Comparison of ENCODE assay signal across 33 mouse cellular contexts in the genomic region with DNA sequence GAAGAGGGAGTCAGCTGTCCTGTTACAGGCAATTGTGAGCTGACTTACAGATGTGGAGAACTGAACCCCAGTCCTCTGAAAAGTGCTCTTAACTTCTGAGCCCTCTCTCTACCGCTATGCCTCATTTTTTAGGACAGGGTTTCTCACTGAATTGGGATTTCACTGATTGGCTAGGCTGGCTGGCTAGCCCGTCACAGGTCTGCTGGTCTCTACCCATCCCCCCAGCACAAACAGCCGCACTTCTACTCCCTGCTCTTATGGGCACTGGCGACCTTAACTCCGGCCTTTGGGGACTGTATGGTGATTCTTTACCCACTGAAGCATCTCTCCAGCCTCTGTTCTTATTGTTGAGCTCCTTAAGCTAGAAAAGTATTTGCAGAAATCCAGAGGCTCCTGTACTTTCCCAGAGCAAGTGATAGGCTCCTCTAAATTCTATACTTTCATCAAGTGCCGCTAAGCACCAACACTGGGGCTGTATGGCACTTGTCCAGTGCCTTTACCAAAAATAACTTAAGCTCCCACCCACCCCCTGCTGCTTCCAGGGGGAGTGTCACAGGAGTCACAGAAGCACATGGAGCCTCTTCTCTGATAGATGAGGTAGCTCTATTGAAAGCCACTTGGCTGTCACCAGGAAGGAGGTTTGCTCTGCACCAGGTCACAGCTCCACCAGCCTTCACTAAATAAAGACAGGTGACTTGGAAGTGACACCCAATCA. TPM values are rescaled to one million over a fixed set of nuclear protein-coding genes. Genes with fewer than 3 reads are reported as not detected.
DNase-seq lines count a peak whose midpoint lies in the region; ATAC-seq lines count a peak whose summit lies in the region.
"Had no signal": no experiment of that assay in that cellular context is flagged by ENCODE, and none has a peak within 500 bp of the region (broad histone marks: within the 10 kb centered on the region; RNA-seq: fewer than 3 reads in every experiment).

No protein-coding gene starts in this region.

- H3K27me3 ChIP-seq in liver, embryonic 11.5 days (replicated peaks; ENCODE audit: control insufficient read depth, insufficient read depth, low read length), result peaks cover 13% of the 10 kb centered on the region
- peaks cover 17% of the 10 kb centered on the region for H3K27me3 ChIP-seq in liver, embryonic 12.5 days (replicated peaks)
- H3K27me3 ChIP-seq in heart, embryonic 14.5 days (ENCODE audit: control insufficient read depth, insufficient read depth, low read length), result peaks cover 4% of the 10 kb centered on the region; the same call in 1 of the 2 replicates
- H3K27me3 ChIP-seq in hindbrain, embryonic 10.5 days (ENCODE audit: insufficient read depth, poor library complexity, severe bottlenecking), result peaks cover 21% of the 10 kb centered on the region
- H3K27me3 ChIP-seq: embryonic facial prominence, embryonic 12.5 days; neural tube, embryonic 12.5 days had no signal

- no peak overlapping the region for H3K9ac ChIP-seq in liver, embryonic 11.5 days (ENCODE audit: low read depth, low read length)
- H3K9ac ChIP-seq in liver, embryonic 12.5 days, result no peak overlapping the region
- H3K9ac ChIP-seq in heart, embryonic 14.5 days (ENCODE audit: low read length), result no peak overlapping the region
- H3K9ac ChIP-seq: embryonic facial prominence, embryonic 12.5 days; intestine, embryonic 15.5 days; limb, embryonic 13.5 days; liver, embryonic 13.5 days; neural tube, embryonic 12.5 days had no signal

- no peak overlapping the region for H3K27ac ChIP-seq in liver, embryonic 11.5 days (ENCODE audit: low read depth, low read length)
- no peak overlapping the region for H3K27ac ChIP-seq in liver, embryonic 12.5 days
- peak overlapping the region; percentile 54 to 67 for H3K27ac ChIP-seq in heart, embryonic 14.5 days (replicated peaks in 1 of 2; ENCODE audit: control insufficient read depth in 1 of 2, insufficient read depth in 1 of 2, low read depth in 2 of 2, low read length in 2 of 2)
- H3K27ac ChIP-seq in hindbrain, embryonic 10.5 days, result no peak overlapping the region
- H3K27ac ChIP-seq: embryonic facial prominence, embryonic 12.5 days; hindbrain, postnatal 0 days; intestine, embryonic 15.5 days; layer of hippocampus, adult 2 months; left cerebral cortex, adult 2 months; limb, embryonic 13.5 days; liver, embryonic 13.5 days; macrophage; neural tube, embryonic 12.5 days had no signal

- H3K4me1 ChIP-seq in liver, embryonic 11.5 days (replicated peaks; ENCODE audit: control insufficient read depth, insufficient read depth, low read length), result no peaks in the 10 kb centered on the region; the same call in 1 of the 2 replicates
- no peaks in the 10 kb centered on the region for H3K4me1 ChIP-seq in liver, embryonic 12.5 days
- H3K4me1 ChIP-seq in heart, embryonic 14.5 days (ENCODE audit: control insufficient read depth in 2 of 2, insufficient read depth in 2 of 2, low read length in 2 of 2), result peaks cover 18 to 19% of the 10 kb centered on the region in 2 experiments
- H3K4me1 ChIP-seq in hindbrain, embryonic 10.5 days (replicated peaks), result peaks cover 20% of the 10 kb centered on the region
- H3K4me1 ChIP-seq: liver, embryonic 13.5 days had no signal

- H3K36me3 ChIP-seq in liver, embryonic 11.5 days (ENCODE audit: control insufficient read depth, insufficient read depth, low read length), result no peaks in the 10 kb centered on the region
- H3K36me3 ChIP-seq in liver, embryonic 12.5 days, result no peaks in the 10 kb centered on the region
- H3K36me3 ChIP-seq in heart, embryonic 14.5 days (ENCODE audit: control insufficient read depth, insufficient read depth, low read length), result no peaks in the 10 kb centered on the region
- H3K36me3 ChIP-seq in hindbrain, embryonic 10.5 days, result no peaks in the 10 kb centered on the region
- H3K36me3 ChIP-seq: embryonic facial prominence, embryonic 12.5 days; intestine, embryonic 15.5 days; limb, embryonic 13.5 days; liver, embryonic 13.5 days; neural tube, embryonic 12.5 days had no signal

- no peak overlapping the region for H3K4me3 ChIP-seq in liver, embryonic 11.5 days (ENCODE audit: low read depth, low read length)
- H3K4me3 ChIP-seq in liver, embryonic 12.5 days, result no peak overlapping the region
- H3K4me3 ChIP-seq in heart, embryonic 14.5 days (ENCODE audit: control insufficient read depth in 1 of 2, insufficient read depth in 1 of 2, low read depth in 1 of 2, low read length in 2 of 2), result no peak overlapping the region
- no peak overlapping the region for H3K4me3 ChIP-seq in hindbrain, embryonic 10.5 days
- H3K4me3 ChIP-seq: embryonic facial prominence, embryonic 12.5 days; intestine, embryonic 15.5 days; layer of hippocampus, adult 2 months; left cerebral cortex, adult 2 months; limb, embryonic 13.5 days; liver, embryonic 13.5 days; myocyte; neural tube, embryonic 12.5 days had no signal

- DNase-seq in heart, adult 11 months, result peak; percentile 80
- DNase-seq in heart, postnatal 36 days, result no peak
- peak; percentile 25 for DNase-seq in liver, embryonic 11.5 days (ENCODE audit: low spot score)
- DNase-seq in heart, postnatal 4 days, result peak; percentile 14
- no peak for DNase-seq in hindbrain, embryonic 10.5 days (ENCODE audit: low spot score)
- DNase-seq: adrenal gland, postnatal 14 days; cerebellum, adult 11-12 months; cerebellum, adult 9-11 months; embryo, embryonic 11 days; gastrocnemius, postnatal 10 days; kidney, adult 2 months; kidney, postnatal 36 days; liver, embryonic 13.5 days; lung, adult 2 months; lung, postnatal 10 days; right cerebral cortex, adult 18-20 months; thymus, adult 2 months; thymus, postnatal 36 days had no signal

- no peaks in the 10 kb centered on the region for H3K9me3 ChIP-seq in liver, embryonic 11.5 days (ENCODE audit: control insufficient read depth, low read length)
- peaks cover 5% of the 10 kb centered on the region; the same call in 1 of the 2 replicates for H3K9me3 ChIP-seq in liver, embryonic 12.5 days (replicated peaks)
- H3K9me3 ChIP-seq in heart, embryonic 14.5 days (ENCODE audit: control insufficient read depth, low read length), result no peaks in the 10 kb centered on the region
- H3K9me3 ChIP-seq in hindbrain, embryonic 10.5 days, result no peaks in the 10 kb centered on the region
- H3K9me3 ChIP-seq: embryonic facial prominence, embryonic 12.5 days; intestine, embryonic 15.5 days; limb, embryonic 13.5 days; neural tube, embryonic 12.5 days had no signal

- no peak for ATAC-seq in liver, embryonic 11.5 days (replicated peaks; ENCODE audit: low FRiP score)
- ATAC-seq in liver, embryonic 12.5 days, result no peak
- ATAC-seq in heart, embryonic 14.5 days (ENCODE audit: insufficient number of reproducible peaks, insufficient read depth, low FRiP score, low read depth), result 0 out of 2 replicates have a peak, but pooled peaks have one; percentile 49
- ATAC-seq: hindbrain, postnatal 0 days; intestine, embryonic 15.5 days; Patski had no signal

- no peak overlapping the region for H3K4me2 ChIP-seq in liver, embryonic 11.5 days
- H3K4me2 ChIP-seq in liver, embryonic 12.5 days, result no peak overlapping the region
- peak overlapping the region; percentile 48 for H3K4me2 ChIP-seq in heart, embryonic 14.5 days (ENCODE audit: low read length)
- H3K4me2 ChIP-seq: embryonic facial prominence, embryonic 12.5 days; intestine, embryonic 15.5 days; limb, embryonic 13.5 days; liver, embryonic 13.5 days; neural tube, embryonic 12.5 days had no signal

- intact Hi-C loops in heart, postnatal 36 days (cut with DNase I), result no loop called here

- WGBS in liver, embryonic 11.5 days, result 47% methylated on average over 6 of the region's 6 CpGs
- WGBS in liver, embryonic 12.5 days (ENCODE audit: insufficient replicate concordance), result 46% methylated on average over 6 of the region's 6 CpGs
- 17% methylated on average over 6 of the region's 6 CpGs for WGBS in heart, embryonic 14.5 days
- 37% methylated on average over 6 of the region's 6 CpGs for WGBS in hindbrain, embryonic 10.5 days

RNA-seq across cellular contexts. Expression of a gene that starts 4.5 kb away (rescaled TPM):
- under 1 TPM in 1 of 2 experiments, not detected in 1; 0.14 TPM for total RNA-seq in heart, postnatal 36 days (2021)
- 1.9 TPM in 2 replicates for polyA plus RNA-seq in liver, embryonic 11.5 days (2014; fragmentation: Nextera tagmentation; extraction: Ambion mirVana)
- 0.76 and 0.92 TPM in 2 replicates for polyA plus RNA-seq in liver, embryonic 12.5 days (2016; fragmentation: Nextera tagmentation; extraction: Ambion mirVana)
- polyA plus RNA-seq in heart, embryonic 14.5 days (2014; fragmentation: Nextera tagmentation; extraction: Ambion mirVana), result 4.4 and 5.6 TPM in 2 replicates
- total RNA-seq in heart, postnatal 4 days (2021), result under 1 TPM; 0.52 to 0.60 TPM
- 8.5 and 12.7 TPM in 2 replicates for polyA plus RNA-seq in hindbrain, embryonic 10.5 days (2016; fragmentation: Nextera tagmentation; extraction: Ambion mirVana)
- total RNA-seq: granulocyte monocyte progenitor cell, adult 5-6 weeks; megakaryocyte-erythroid progenitor cell, adult 5-6 weeks; MEL had no signal
- polyA plus RNA-seq: macrophage, Patski had no signal

Comparison
In these comparisons a context has a peak if more than half of its experiments do, and no peak if none do; other contexts are left out.
1. DNase-seq: peak in heart, adult 11 months (single experiment), liver, embryonic 11.5 days (single experiment) and heart, postnatal 4 days (single experiment); none in heart, postnatal 36 days (0 of 2) and hindbrain, embryonic 10.5 days (single experiment).
2. H3K27ac ChIP-seq: peak in heart, embryonic 14.5 days (2 of 2); none in liver, embryonic 11.5 days (single experiment), liver, embryonic 12.5 days (single experiment) and hindbrain, embryonic 10.5 days (single experiment).